Mouse (Mus musculus): Measurements from ENCODE around the gene Colq. TPM values are rescaled to one million over a fixed set of nuclear protein-coding genes. Genes with fewer than 3 reads are reported as not detected.

Gene Colq
- polyA plus RNA-seq, 2 experiments, result 0.04 TPM; not detected in 1

- Histone ChIP-seq H3K27ac (no peak overlapping the region), H3K27me3 (ENCODE audit: control insufficient read depth, insufficient read depth, low read length) (no peaks in the 10 kb centered on the region), H3K9ac (replicated peaks) (no peak overlapping the region), H3K36me3 (replicated peaks; ENCODE audit: control insufficient read depth, insufficient read depth, low read depth) (no peaks in the 10 kb centered on the region), H3K4me2 (ENCODE audit: low read depth) (no peak overlapping the region), H3K4me1 (replicated peaks; ENCODE audit: control insufficient read depth in 2 of 2, insufficient read depth in 2 of 2, low read length in 1 of 2) (peaks cover 0 to 17% of the 10 kb centered on the region in 2 experiments; a peak in 3 of 4 replicates), H3K9me3 (ENCODE audit: control insufficient read depth, low read length) (no peaks in the 10 kb centered on the region), H3K4me3 (ENCODE audit: insufficient read depth in 1 of 2, low read depth in 2 of 2, low read length in 2 of 2) (no peak overlapping the region)
- ATAC-seq (ENCODE audit: insufficient read depth) (no peak), DNase-seq (ENCODE audit: low read depth in 3 of 3, low spot score in 3 of 3) (no peak)
- WGBS (ENCODE audit: insufficient replicate concordance), result 23% methylated on average over 3 of the region's 3 CpGs
- TF ChIP-seq CTCF (IDR thresholded peaks at IDR 0.05; ENCODE audit: low read depth) (no peak), EP300 (IDR thresholded peaks at IDR 0.05; ENCODE audit: low read depth) (no peak)
Measured at GRCm38 (mm10) chr14:31532656-31533055, 58.5 kb downstream of the Colq start.

DNA sequence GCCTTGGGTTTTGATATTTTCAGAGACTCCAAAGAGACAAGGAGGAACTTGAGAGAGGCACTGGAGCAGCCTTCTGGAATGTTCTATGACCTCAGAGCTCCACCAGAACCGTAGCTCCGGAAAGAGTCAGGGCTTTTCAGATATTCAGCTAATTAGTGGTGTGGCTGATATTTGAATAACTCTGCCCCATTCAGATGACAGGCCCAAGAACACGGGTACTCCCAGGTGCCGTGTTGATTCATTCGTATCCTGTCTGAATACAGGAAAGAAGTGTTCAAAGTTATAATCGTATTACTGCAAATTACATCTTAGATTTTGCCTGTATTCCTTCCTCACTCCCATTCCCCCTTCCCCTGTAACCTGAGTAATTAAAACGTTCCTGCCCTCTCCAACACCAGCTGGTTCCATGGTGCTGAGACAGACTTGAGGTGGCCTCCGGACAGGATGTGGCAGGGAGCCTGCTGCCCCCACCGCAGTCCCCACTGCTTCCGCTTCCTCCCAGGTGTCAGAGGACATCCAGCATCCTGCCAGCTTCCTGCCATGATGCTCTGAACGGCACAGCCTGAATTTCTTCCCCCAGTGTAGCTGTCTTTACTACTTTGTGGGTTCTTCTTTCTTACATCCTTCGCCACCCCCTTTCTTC, 59.5 kb downstream of the Colq start:
- DNase-seq (ENCODE audit: low read depth in 3 of 3, low spot score in 3 of 3), result no peak
- 27% methylated on average over 12 of the region's 12 CpGs for WGBS (ENCODE audit: insufficient replicate concordance)
- peaks cover 0 to 17% of the 10 kb centered on the region in 2 experiments; a peak in 3 of 4 replicates for H3K4me1 ChIP-seq (replicated peaks; ENCODE audit: control insufficient read depth in 2 of 2, insufficient read depth in 2 of 2, low read length in 1 of 2)
- no peak overlapping the region for H3K4me2 ChIP-seq (ENCODE audit: low read depth)
- no peak overlapping the region; the same call in 1 of the 2 replicates for H3K27ac ChIP-seq
- no peak for ATAC-seq (ENCODE audit: insufficient read depth)
- TF ChIP-seq EP300 (IDR thresholded peaks at IDR 0.05; ENCODE audit: low read depth) (no peak), CTCF (IDR thresholded peaks at IDR 0.05; ENCODE audit: low read depth) (no peak)
- H3K9me3 ChIP-seq (ENCODE audit: control insufficient read depth, low read length), result no peaks in the 10 kb centered on the region
- H3K4me3 ChIP-seq (ENCODE audit: insufficient read depth in 1 of 2, low read depth in 2 of 2, low read length in 2 of 2), result no peak overlapping the region
- H3K27me3 ChIP-seq (ENCODE audit: control insufficient read depth, insufficient read depth, low read length), result no peaks in the 10 kb centered on the region
- H3K36me3 ChIP-seq (replicated peaks; ENCODE audit: control insufficient read depth, insufficient read depth, low read depth), result no peaks in the 10 kb centered on the region
- H3K9ac ChIP-seq (replicated peaks), result no peak overlapping the region

DNA sequence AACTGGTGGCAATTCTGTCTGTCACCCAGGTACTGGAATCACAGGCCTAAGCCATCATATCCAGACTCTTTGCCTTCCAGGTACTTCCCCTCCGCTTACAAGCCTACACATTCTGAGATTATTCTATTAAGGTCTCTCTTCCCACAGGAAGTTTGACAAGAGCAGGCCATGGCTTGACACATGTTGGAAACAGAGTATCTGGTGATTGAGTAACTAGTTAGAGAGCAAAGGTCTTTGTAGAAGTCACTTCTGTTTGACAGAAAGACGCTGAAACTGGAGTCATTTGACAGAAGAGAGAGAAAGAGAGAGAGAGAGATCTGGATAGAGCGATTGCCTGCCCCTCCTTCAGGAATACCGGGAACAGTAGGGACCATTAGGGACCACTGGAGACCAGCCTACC, 60.3 kb downstream of the Colq start:
- no peaks in the 10 kb centered on the region for H3K27me3 ChIP-seq (ENCODE audit: control insufficient read depth, insufficient read depth, low read length)
- H3K4me3 ChIP-seq (ENCODE audit: insufficient read depth in 1 of 2, low read depth in 2 of 2, low read length in 2 of 2), result no peak overlapping the region
- WGBS (ENCODE audit: insufficient replicate concordance), result 54% methylated on average over 4 of the region's 4 CpGs
- H3K36me3 ChIP-seq (replicated peaks; ENCODE audit: control insufficient read depth, insufficient read depth, low read depth), result no peaks in the 10 kb centered on the region
- DNase-seq (ENCODE audit: low read depth in 3 of 3, low spot score in 3 of 3) (peak in 1 of 3 experiments; percentile 9), ATAC-seq (ENCODE audit: insufficient read depth) (no peak)
- H3K4me1 ChIP-seq (replicated peaks; ENCODE audit: control insufficient read depth in 2 of 2, insufficient read depth in 2 of 2, low read length in 1 of 2), result peaks cover 0 to 17% of the 10 kb centered on the region in 2 experiments; a peak in 3 of 4 replicates
- peak overlapping the region; percentile 33; the same call in 1 of the 2 replicates for H3K27ac ChIP-seq
- no peak for TF ChIP-seq EP300 (IDR thresholded peaks at IDR 0.05; ENCODE audit: low read depth)
- TF ChIP-seq CTCF (IDR thresholded peaks at IDR 0.05; ENCODE audit: low read depth), result no peak
- H3K9me3 ChIP-seq (ENCODE audit: control insufficient read depth, low read length), result no peaks in the 10 kb centered on the region
- H3K4me2 ChIP-seq (ENCODE audit: low read depth), result no peak overlapping the region
- H3K9ac ChIP-seq (replicated peaks), result no peak overlapping the region

GRCm38 (mm10) chr14:31525040-31525810, 65.9 kb downstream of the Colq start:
- Histone ChIP-seq H3K4me3 (ENCODE audit: insufficient read depth in 1 of 2, low read depth in 2 of 2, low read length in 2 of 2) (no peak overlapping the region), H3K9me3 (ENCODE audit: control insufficient read depth, low read length) (no peaks in the 10 kb centered on the region), H3K4me1 (replicated peaks; ENCODE audit: control insufficient read depth in 2 of 2, insufficient read depth in 2 of 2, low read length in 1 of 2) (no peaks in the 10 kb centered on the region; a peak in 1 of 4 replicates), H3K4me2 (ENCODE audit: low read depth) (no peak overlapping the region), H3K36me3 (replicated peaks; ENCODE audit: control insufficient read depth, insufficient read depth, low read depth) (no peaks in the 10 kb centered on the region), H3K9ac (replicated peaks) (no peak overlapping the region), H3K27ac (no peak overlapping the region), H3K27me3 (ENCODE audit: control insufficient read depth, insufficient read depth, low read length) (no peaks in the 10 kb centered on the region)
- no peak for TF ChIP-seq EP300 (IDR thresholded peaks at IDR 0.05; ENCODE audit: low read depth)
- no peak for ATAC-seq (ENCODE audit: insufficient read depth)
- DNase-seq (ENCODE audit: low read depth in 3 of 3, low spot score in 3 of 3), result no peak
- WGBS (ENCODE audit: insufficient replicate concordance), result 51% methylated on average over 7 of the region's 7 CpGs

GRCm38 (mm10) chr14:31521318-31521717, 69.8 kb downstream of the Colq start:
- no peak overlapping the region for H3K4me3 ChIP-seq (ENCODE audit: insufficient read depth in 1 of 2, low read depth in 2 of 2, low read length in 2 of 2)
- no peak for TF ChIP-seq EP300 (IDR thresholded peaks at IDR 0.05; ENCODE audit: low read depth)
- no peak for TF ChIP-seq CTCF (IDR thresholded peaks at IDR 0.05; ENCODE audit: low read depth)

More at GRCm38 (mm10) chr14:31521318-31521717, 69.8 kb downstream of the Colq start:
- Histone ChIP-seq H3K9ac (replicated peaks) (no peak overlapping the region), H3K36me3 (replicated peaks; ENCODE audit: control insufficient read depth, insufficient read depth, low read depth) (no peaks in the 10 kb centered on the region), H3K4me2 (ENCODE audit: low read depth) (no peak overlapping the region), H3K27ac (no peak overlapping the region), H3K27me3 (ENCODE audit: control insufficient read depth, insufficient read depth, low read length) (no peaks in the 10 kb centered on the region), H3K9me3 (ENCODE audit: control insufficient read depth, low read length) (no peaks in the 10 kb centered on the region), H3K4me1 (replicated peaks; ENCODE audit: control insufficient read depth in 2 of 2, insufficient read depth in 2 of 2, low read length in 1 of 2) (no peaks in the 10 kb centered on the region)
- DNase-seq (ENCODE audit: low read depth in 3 of 3, low spot score in 3 of 3) (no peak), ATAC-seq (ENCODE audit: insufficient read depth) (no peak)
- 57% methylated on average over 2 of the region's 2 CpGs for WGBS (ENCODE audit: insufficient replicate concordance)

Measured in liver, embryonic 14.5 days (tissue).